Mouse (Mus musculus) intestine, embryonic 16.5 days (tissue): ENCODE results near the gene Lingo2. TPM values are rescaled to one million over a fixed set of nuclear protein-coding genes. Genes with fewer than 3 reads are reported as not detected.

ENCODE experiments used
- ATAC-seq: fragments of 200-750 bp; cut with Nextera tagmentation; 2 replicates; pipeline ENCODE4 v1.8.0; 2017; ENCODE audit warnings: moderate TSS enrichment, moderate library complexity
- H3K27ac ChIP-seq: fragments of 300-500 bp; sonication (generic); 2 replicates; pipeline ENCODE4 v1.5.1; 2014; ENCODE audit warnings: mild to moderate bottlenecking, low read length
- H3K27me3 ChIP-seq: fragments of 300-500 bp; sonication (generic); replicated peaks from 2 replicates; pipeline ENCODE4 v1.6.1; 2014; ENCODE audit warnings: low read length, control low read depth, mixed read lengths; ENCODE audit not compliant: control insufficient read depth, insufficient read depth
- H3K36me3 ChIP-seq: fragments of 300-500 bp; sonication (generic); 2 replicates; pipeline ENCODE4 v1.6.1; 2014; ENCODE audit warnings: low read length, control low read depth; ENCODE audit not compliant: control insufficient read depth, insufficient read depth
- H3K4me1 ChIP-seq: fragments of 300-500 bp; sonication (generic); 2 replicates; pipeline ENCODE4 v1.6.1; 2014; ENCODE audit warnings: low read length, control low read depth, mixed read lengths; ENCODE audit not compliant: control insufficient read depth, insufficient read depth
- H3K4me2 ChIP-seq: fragments of 300-500 bp; sonication (generic); 2 replicates; pipeline ENCODE4 v1.6.1; 2014; ENCODE audit warnings: low read depth, low read length, control low read depth
- H3K4me3 ChIP-seq: fragments of 300-500 bp; sonication (generic); 2 replicates; pipeline ENCODE4 v1.5.1; 2014; ENCODE audit warnings: mild to moderate bottlenecking, low read length
- H3K9ac ChIP-seq: fragments of 300-500 bp; sonication (generic); 2 replicates; pipeline ENCODE4 v1.6.1; 2014; ENCODE audit warnings: low read depth, low read length
- H3K9me3 ChIP-seq: fragments of 300-500 bp; sonication (generic); 2 replicates; pipeline ENCODE4 v1.6.1; 2016; ENCODE audit warnings: low read length, control low read depth; ENCODE audit not compliant: control insufficient read depth
- WGBS: fragments of 180-500 bp; shearing (Covaris S2); extraction: QIAGEN DNeasy Blood & Tissue Kit; methylation state at CpG from one replicate; pipeline ENCODE4 v1.1.7; 2014; 5-methylcytosine and 5-hydroxymethylcytosine counted together
- polyA plus RNA-seq: library from polyadenylated mRNA; unstranded; fragments of >200 nt; fragmentation: Nextera tagmentation; extraction: Ambion mirVana; gene quantifications from 2 replicates; pipeline ENCODE4 v1.2.1, GENCODE M21; 2015

Lingo2 gene
- polyA plus RNA-seq, 1 experiment from 2014 or later, result 0.65 TPM

DNA sequence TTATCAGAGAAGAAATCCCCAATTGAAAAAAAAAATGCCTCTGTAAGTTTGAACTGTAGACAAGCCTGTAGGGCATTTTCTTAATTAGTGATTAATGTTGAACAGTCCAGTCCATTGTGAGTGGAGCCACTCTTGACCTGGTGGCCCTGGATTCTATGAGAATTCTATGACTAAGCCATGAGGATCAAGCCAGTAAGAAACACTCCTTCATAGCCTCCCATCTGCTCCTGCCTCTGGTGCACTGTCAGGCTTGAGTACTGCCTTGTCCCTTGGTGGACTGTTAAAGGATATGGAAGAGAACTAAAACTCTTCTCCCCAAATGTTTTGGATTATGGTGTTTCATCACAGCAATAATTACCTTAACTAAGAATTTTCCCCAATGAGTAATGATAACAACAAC lies 126.6 kb downstream of the Lingo2 start:
- H3K4me2 ChIP-seq, result no peak overlapping the region
- no peak overlapping the region for H3K4me3 ChIP-seq
- no peak for ATAC-seq
- H3K27me3 ChIP-seq, result no peaks in the 10 kb centered on the region
- no peak overlapping the region for H3K27ac ChIP-seq
- H3K9me3 ChIP-seq, result no peaks in the 10 kb centered on the region
- H3K4me1 ChIP-seq, result no peaks in the 10 kb centered on the region
- no peaks in the 10 kb centered on the region for H3K36me3 ChIP-seq
- no peak overlapping the region for H3K9ac ChIP-seq

DNA sequence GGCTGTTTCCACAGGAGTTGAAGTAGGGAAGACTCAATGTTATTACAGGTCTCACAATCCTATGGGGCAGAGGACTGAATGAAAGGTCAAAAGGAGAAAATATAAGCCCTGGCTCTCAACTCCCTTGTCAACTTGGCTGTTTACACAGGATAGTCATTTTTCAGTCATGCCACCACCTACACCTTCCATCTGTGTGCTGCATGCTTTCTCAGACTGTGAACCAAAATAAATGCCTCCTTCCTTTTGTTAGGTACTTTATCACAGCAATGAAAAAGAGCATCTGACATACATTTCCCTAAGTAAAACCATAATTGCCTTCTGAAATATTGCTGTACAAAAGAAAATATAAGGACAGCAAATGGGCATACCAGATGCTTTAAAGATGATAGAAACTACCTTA lies 129.6 kb downstream of the Lingo2 start:
- H3K27ac ChIP-seq, result no peak overlapping the region
- H3K9me3 ChIP-seq, result no peaks in the 10 kb centered on the region
- no peaks in the 10 kb centered on the region for H3K4me1 ChIP-seq
- H3K27me3 ChIP-seq, result no peaks in the 10 kb centered on the region
- H3K9ac ChIP-seq, result no peak overlapping the region
- no peaks in the 10 kb centered on the region for H3K36me3 ChIP-seq
- no peak overlapping the region for H3K4me3 ChIP-seq
- H3K4me2 ChIP-seq, result no peak overlapping the region
- no peak for ATAC-seq

DNA sequence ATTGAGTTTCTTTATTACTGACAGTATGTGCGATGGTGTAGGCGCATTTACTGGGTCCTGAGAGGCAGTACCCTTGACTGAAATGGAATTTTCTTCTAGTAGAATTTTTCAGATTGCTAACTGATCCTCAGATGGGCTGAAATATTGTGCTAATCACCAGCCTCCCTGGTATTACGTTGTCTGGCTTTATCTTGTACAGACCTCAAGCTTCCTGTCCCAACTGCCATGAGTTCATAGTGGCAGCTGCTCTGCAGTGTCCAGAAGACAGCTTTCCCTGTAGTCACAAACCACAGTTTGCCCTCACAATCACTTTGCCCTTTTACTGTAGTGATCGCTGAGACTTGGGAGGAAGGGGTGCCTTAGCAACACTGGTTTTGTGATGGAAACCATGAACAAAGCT lies 176.5 kb downstream of the Lingo2 start:
- Histone ChIP-seq H3K4me2 (no peak overlapping the region), H3K4me1 (no peaks in the 10 kb centered on the region), H3K4me3 (no peak overlapping the region), H3K27ac (no peak overlapping the region), H3K36me3 (no peaks in the 10 kb centered on the region), H3K27me3 (no peaks in the 10 kb centered on the region), H3K9me3 (no peaks in the 10 kb centered on the region), H3K9ac (no peak overlapping the region)
- WGBS, result 92% methylated on average over 4 of the region's 4 CpGs
- no peak for ATAC-seq

DNA sequence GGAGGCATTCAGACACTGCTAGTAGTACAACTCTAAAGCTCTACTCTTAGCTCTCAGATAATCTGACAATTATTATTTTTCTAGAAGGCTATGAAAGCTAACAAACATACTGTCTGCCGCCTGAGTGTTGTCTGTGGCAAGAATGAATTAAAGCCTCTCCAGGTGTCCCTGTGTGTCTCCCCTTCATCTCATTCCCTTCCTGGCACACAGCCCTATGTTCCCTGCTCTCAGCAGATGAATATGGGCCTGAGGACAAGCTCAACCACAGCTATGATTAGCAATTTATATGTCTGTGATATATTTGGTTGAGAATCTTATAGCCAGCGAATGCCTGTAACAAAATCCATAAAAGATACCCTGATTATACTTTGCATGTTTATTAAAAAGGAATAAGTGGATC lies 220.9 kb downstream of the Lingo2 start:
- H3K36me3 ChIP-seq, result no peaks in the 10 kb centered on the region
- WGBS, result 61% methylated on average over 2 of the region's 2 CpGs

DNA sequence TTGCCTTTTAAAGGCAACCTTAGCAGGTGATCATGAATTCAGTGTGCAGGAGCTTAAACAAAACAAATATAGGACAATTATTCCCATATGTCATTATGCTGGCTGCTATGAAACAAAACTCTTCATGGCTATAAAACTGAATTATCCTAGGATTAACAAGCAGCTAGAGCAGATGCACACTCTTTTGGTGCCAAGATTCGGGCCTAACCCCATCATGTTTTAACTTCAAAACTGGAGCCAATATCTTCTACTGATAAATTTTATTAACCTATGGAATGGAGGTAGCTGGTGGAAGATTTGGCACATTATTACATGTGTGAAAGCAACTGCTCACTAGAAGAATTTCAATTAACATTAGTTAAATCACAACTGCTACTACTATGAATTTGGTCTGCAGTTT lies 235.1 kb downstream of the Lingo2 start:
- H3K4me3 ChIP-seq, result no peak overlapping the region
- H3K4me2 ChIP-seq, result no peak overlapping the region
- H3K9me3 ChIP-seq, result no peaks in the 10 kb centered on the region
- H3K4me1 ChIP-seq, result no peaks in the 10 kb centered on the region
- 68% methylated on average over 1 of the region's 1 CpGs for WGBS
- ATAC-seq, result no peak
- no peaks in the 10 kb centered on the region for H3K36me3 ChIP-seq
- no peak overlapping the region for H3K9ac ChIP-seq
- H3K27ac ChIP-seq, result no peak overlapping the region
- no peaks in the 10 kb centered on the region for H3K27me3 ChIP-seq

More for the DNA sequence above, 220.9 kb downstream of the Lingo2 start:
- H3K9ac ChIP-seq, result no peak overlapping the region
- no peaks in the 10 kb centered on the region for H3K4me1 ChIP-seq
- no peaks in the 10 kb centered on the region for H3K27me3 ChIP-seq
- ATAC-seq, result no peak
- H3K27ac ChIP-seq, result no peak overlapping the region
- H3K4me3 ChIP-seq, result no peak overlapping the region
- no peak overlapping the region for H3K4me2 ChIP-seq
- no peaks in the 10 kb centered on the region for H3K9me3 ChIP-seq

DNA sequence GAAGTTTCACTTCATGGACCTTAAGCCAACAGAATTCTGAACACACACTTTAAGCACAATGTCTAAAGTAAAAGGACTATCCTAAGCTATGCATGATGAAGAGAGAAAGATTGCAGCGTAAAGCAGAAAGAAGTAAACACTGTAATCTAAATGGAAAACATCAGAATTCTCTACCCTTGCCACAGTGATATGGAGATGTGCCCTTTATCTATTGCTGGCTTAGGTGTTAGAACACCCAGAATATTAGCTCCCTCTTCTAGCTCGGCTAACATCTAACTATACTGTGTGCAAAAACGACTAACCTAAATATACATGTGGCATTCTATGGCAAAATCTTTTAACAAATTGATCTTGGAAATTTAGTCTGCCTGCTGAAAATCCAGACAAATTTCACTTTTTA lies 252.7 kb downstream of the Lingo2 start:
- Histone ChIP-seq H3K9ac (no peak overlapping the region), H3K4me2 (no peak overlapping the region), H3K27me3 (no peaks in the 10 kb centered on the region), H3K36me3 (no peaks in the 10 kb centered on the region), H3K27ac (no peak overlapping the region), H3K9me3 (no peaks in the 10 kb centered on the region), H3K4me3 (no peak overlapping the region), H3K4me1 (no peaks in the 10 kb centered on the region)
- 78% methylated on average over 3 of the region's 3 CpGs for WGBS
- ATAC-seq, result no peak

DNA sequence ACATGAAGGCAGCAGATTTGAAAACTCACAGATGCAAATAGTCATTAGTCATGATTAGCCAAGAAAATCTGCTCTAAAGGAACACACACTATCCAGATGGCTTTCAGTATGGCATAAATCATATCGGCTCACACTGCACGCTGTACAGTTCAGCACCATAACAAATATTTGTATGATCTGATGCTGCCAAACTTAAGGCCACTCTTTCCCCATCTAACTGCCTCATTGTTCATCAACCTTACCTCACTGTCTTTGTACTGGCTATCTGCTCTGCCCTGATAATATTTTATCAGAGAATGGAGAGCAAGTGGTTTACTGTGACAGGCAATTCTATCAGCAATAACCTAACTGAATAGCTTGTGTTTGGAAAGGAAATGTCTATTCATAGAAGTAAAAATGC lies 254.7 kb downstream of the Lingo2 start:
- H3K36me3 ChIP-seq, result no peaks in the 10 kb centered on the region
- no peaks in the 10 kb centered on the region for H3K27me3 ChIP-seq
- no peak for ATAC-seq
- no peak overlapping the region for H3K4me2 ChIP-seq
- H3K4me1 ChIP-seq, result no peaks in the 10 kb centered on the region
- no peaks in the 10 kb centered on the region for H3K9me3 ChIP-seq
- H3K27ac ChIP-seq, result no peak overlapping the region
- WGBS, result 44% methylated on average over 2 of the region's 2 CpGs
- H3K4me3 ChIP-seq, result no peak overlapping the region
- no peak overlapping the region for H3K9ac ChIP-seq

DNA sequence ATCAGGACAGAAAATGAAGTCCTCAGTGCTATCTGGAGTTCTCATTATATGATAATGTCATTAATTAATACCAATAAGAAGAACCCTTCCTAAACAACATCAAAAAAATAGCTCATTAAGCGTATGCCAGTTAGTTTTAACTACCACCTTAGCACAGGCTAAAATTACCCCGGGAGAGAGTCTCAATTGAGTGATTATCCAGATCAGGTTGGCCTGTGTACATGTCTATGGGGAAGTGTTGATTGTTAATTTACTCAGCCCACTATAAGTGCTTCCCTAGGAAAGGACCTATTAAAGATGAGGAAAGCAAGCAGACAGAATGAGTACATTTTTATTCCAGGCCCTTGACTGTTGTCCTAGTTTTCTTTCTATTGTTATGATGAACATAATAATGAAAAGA lies 291.6 kb downstream of the Lingo2 start:
- H3K27me3 ChIP-seq, result no peaks in the 10 kb centered on the region
- no peak overlapping the region for H3K27ac ChIP-seq
- 89% methylated on average over 2 of the region's 2 CpGs for WGBS
- no peaks in the 10 kb centered on the region for H3K36me3 ChIP-seq
- ATAC-seq, result no peak
- H3K4me2 ChIP-seq, result no peak overlapping the region
- H3K9ac ChIP-seq, result no peak overlapping the region
- no peaks in the 10 kb centered on the region for H3K9me3 ChIP-seq
- no peak overlapping the region for H3K4me3 ChIP-seq
- H3K4me1 ChIP-seq, result no peaks in the 10 kb centered on the region

DNA sequence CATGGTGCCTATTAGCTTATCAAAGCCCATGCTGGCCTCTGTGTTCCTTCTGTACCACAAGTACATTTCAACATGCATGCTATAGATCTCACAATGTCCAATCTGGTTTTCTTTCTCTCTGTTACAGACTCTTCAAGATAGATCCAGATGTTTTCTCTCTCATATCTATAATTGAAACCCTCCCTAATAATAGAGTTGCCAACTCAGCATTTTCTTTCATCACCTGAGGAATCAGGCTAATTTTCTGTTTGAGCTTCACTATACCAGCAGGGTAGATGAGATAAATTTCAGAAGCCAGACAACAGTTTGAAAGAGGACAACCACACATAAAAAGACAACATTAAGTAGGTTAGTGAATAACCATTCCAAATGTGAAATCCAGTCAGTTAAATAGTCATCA lies 303.8 kb downstream of the Lingo2 start:
- H3K4me2 ChIP-seq, result no peak overlapping the region
- no peak for ATAC-seq

DNA sequence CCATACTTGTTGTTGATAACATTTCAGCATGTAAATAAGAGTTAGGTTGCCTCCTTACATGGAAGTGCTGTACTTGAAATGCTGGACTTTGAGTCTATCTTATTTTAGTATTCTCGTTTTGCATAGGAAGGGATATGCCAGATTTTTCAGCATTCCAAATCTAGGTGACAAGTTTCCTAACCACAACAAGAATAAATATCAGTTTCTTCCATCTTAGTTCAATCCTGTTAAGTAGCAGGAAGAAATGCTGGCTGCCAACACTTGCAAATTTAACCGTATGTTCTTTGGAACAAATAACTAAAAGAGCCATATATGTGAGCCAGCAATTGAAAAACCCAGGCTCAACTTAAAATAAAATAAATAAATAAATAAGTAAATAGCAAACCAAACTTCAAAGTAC lies 315.9 kb downstream of the Lingo2 start:
- Histone ChIP-seq H3K27ac (no peak overlapping the region), H3K4me1 (no peaks in the 10 kb centered on the region), H3K36me3 (no peaks in the 10 kb centered on the region), H3K9ac (no peak overlapping the region), H3K4me3 (no peak overlapping the region), H3K4me2 (no peak overlapping the region), H3K9me3 (no peaks in the 10 kb centered on the region), H3K27me3 (no peaks in the 10 kb centered on the region)
- 83% methylated on average over 2 of the region's 2 CpGs for WGBS
- no peak for ATAC-seq

More for the DNA sequence above, 303.8 kb downstream of the Lingo2 start:
- H3K4me1 ChIP-seq, result no peaks in the 10 kb centered on the region
- H3K36me3 ChIP-seq, result no peaks in the 10 kb centered on the region
- H3K27me3 ChIP-seq, result no peaks in the 10 kb centered on the region
- no peak overlapping the region for H3K4me3 ChIP-seq
- H3K9me3 ChIP-seq, result no peaks in the 10 kb centered on the region
- no peak overlapping the region for H3K9ac ChIP-seq
- H3K27ac ChIP-seq, result no peak overlapping the region
